Mouse (Mus musculus) embryo, embryonic 10 days (tissue): Measurements from ENCODE around the gene Csrnp2.

Experiments used
- DNase-seq: peaks from one replicate; pipeline ENCODE4 v3.0.0-alpha.2; 2015; ENCODE audit warnings: low spot score

Csrnp2 gene

DNA sequence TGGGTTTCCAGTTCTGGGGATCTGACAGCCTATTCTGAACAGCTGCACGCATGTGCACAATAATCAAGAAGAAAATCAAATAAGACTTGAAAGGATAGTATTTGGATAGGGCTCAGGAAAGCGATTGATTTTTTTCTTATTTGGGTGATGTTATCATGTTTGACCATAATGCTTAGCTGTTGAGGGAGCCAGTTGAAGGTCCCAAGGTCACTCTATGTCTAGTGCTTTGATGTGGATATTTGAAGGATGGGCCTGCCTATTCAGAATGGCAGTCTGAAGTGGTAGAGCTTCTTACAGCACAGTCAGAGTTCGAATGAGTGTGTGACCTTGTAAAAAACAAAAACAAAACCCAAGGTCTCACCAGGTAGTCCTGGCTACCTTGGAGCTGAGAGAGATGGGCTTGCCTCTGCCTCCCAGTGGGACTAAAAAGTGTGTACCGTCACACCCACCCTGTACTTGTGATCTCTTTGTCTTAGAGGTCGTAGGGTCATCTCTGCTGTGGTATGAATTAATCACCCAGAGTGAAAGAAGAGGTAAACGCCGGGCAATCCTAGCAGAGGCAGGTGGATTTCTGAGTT is 21.3 kb downstream of the Csrnp2 start:
- no peak for DNase-seq

GRCm38 (mm10) chr15:100470037-100470436 is 25.3 kb downstream of the Csrnp2 start:
- no peak for DNase-seq

GRCm38 (mm10) chr15:100469189-100469545 is 26.1 kb downstream of the Csrnp2 start:
- DNase-seq, result peak; percentile 32

- peak; percentile 91 for DNase-seq
Measured at GRCm38 (mm10) chr15:100468295-100469188, 26.7 kb downstream of the Csrnp2 start, which contains the start of gene Letmd1. Gene Letmd1, plus strand, starts transcription at chr15:100469023.

DNA sequence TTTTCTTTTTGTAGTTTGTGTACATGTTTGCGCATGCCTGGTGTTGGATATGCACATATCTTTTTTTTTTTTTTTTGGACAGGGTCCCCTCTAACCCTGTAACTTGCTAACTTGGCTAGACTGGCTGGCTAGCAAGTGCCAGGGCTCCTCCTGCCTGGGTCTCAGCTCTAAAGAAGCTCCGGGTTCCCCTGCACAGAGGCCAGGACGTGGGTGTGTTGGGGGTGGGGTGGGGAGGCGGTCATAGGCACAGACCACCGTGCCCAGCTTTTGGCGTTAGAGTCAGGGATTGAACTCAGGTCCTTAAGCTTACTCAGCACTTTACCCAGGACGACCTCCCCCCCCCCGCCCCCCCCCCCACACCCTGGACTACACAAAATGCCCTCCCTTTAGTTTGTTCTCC is 27.6 kb downstream of the Csrnp2 start:
- no peak for DNase-seq

DNA sequence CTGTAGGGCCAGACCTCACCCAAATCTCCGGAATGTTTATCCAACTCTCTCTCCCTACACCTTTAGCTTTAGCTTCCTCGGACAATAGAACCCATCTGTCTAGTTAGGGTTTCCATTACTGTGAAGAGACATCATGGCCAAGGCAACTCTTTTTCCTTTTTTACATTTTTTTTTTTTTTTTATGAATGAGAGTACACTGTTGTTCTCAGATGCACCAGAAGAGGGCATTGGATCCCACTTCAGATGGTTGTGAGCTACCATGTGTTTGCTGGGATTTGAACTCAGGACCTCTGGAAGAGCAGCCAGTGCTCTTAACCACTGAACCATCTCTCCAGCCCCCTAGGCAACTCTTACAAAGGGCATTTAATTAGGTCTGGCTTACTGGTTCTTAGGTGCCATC is 29.9 kb downstream of the Csrnp2 start:
- DNase-seq, result no peak

GRCm38 (mm10) chr15:100463712-100464111 is 31.6 kb downstream of the Csrnp2 start:
- DNase-seq, result peak; percentile 50

DNA sequence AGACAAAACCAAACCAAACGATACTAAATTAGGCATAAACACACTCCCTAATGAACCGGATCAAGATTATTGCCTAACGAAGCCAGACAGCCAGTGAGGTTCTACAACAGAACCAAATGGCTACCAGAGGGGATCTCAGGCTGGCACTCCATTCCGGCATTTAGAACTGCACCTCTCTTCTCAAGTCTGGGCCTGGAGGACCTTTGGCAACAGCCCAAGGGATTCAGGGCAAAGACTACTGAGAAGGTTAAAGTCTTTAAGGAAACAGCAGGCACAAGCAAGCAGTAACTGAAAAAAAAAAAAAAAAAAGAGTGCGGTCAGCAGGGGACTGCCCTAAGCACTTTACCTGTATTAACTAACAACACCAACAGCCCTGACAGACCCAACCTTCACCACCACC is 33.2 kb downstream of the Csrnp2 start:
- DNase-seq, result no peak

DNA sequence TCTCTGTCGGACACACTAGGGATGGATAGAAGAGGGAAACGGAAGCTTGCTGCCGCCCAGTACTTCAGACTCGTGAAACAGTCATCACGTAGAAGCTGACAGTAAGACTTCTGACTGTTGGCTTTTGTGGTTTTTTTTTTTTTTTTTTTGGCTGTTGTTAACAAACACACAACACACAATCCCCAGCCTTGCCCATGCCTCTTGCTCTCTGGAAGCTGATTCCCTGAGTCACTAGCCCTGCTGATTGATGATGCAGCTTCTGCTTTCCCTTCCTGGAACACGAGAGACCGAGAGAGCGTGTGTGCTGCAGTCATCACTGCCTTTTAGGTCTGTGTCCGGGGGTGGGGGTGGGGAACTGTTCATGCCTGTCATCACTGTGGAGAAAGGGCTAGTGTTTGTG is 33.6 kb downstream of the Csrnp2 start:
- no peak for DNase-seq

- DNase-seq, result peak; percentile 67
Measured at GRCm38 (mm10) chr15:100460942-100461341, 34.3 kb downstream of the Csrnp2 start.

GRCm38 (mm10) chr15:100458055-100458454 is 37.2 kb downstream of the Csrnp2 start:
- DNase-seq, result peak; percentile 85

DNA sequence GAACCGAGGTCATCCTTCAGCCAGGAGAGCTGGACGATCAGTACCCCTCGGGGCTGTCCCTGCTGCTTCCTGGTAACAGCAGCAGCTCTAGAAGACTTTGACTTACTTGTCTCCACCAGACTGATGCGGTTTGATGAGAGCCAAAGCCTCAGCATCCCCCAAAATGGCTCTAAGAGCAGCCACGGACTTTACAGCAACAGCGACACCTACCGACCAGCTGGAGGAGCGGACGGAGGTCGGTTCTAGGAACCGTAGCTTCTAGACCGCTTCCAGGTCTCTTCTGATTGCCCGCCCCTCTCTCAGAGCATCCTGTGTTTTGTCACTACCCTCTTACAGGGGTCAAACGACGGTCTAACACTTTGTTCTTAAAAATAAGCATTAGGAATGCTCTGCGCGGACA is 37.9 kb downstream of the Csrnp2 start:
- DNase-seq, result peak; percentile 95

- no peak for DNase-seq
Measured at GRCm38 (mm10) chr15:100456356-100456991, 38.8 kb downstream of the Csrnp2 start.

DNA sequence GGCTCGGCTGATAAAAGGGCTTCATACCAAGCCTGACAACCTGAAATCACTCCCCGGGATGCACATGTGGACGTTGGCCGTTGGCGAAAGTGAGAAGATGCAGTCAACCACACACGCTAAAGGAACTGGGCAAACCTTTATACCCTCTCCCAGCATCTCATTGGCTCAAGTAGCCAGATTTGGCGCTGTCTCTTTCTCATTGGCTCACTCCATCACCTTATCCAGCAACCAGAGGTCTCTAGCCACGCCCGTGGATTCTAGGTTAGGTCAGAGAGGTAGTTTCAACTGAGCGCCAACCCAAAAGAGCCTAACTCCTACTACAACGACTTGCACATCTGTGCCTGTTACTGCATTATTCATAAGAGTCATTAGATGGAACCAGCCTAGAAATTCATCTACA is 42.8 kb downstream of the Csrnp2 start:
- no peak for DNase-seq

GRCm38 (mm10) chr15:100451245-100451644 is 44.0 kb downstream of the Csrnp2 start:
- DNase-seq, result no peak

- no peak for DNase-seq
Measured at GRCm38 (mm10) chr15:100449495-100449894, 45.8 kb downstream of the Csrnp2 start.

DNA sequence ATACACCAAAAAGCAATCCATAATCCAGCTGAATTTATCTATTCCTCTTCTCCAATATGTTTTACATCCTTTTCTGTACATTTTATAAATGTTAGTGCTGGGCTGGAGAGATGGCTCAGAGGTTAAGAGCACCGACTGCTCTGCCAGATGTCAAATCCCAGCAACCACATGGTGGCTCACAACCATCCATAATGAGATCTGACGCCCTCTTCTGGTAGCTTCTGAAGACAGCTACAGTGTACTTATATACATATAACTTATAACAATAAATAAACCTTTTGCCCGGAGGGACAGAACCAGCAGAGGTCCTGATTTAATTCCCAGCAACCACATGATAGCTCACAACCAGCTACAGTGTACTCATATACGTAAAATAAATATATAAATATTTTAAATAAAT is 46.7 kb downstream of the Csrnp2 start:
- DNase-seq, result no peak

GRCm38 (mm10) chr15:100446887-100447286 is 48.4 kb downstream of the Csrnp2 start:
- no peak for DNase-seq

DNA sequence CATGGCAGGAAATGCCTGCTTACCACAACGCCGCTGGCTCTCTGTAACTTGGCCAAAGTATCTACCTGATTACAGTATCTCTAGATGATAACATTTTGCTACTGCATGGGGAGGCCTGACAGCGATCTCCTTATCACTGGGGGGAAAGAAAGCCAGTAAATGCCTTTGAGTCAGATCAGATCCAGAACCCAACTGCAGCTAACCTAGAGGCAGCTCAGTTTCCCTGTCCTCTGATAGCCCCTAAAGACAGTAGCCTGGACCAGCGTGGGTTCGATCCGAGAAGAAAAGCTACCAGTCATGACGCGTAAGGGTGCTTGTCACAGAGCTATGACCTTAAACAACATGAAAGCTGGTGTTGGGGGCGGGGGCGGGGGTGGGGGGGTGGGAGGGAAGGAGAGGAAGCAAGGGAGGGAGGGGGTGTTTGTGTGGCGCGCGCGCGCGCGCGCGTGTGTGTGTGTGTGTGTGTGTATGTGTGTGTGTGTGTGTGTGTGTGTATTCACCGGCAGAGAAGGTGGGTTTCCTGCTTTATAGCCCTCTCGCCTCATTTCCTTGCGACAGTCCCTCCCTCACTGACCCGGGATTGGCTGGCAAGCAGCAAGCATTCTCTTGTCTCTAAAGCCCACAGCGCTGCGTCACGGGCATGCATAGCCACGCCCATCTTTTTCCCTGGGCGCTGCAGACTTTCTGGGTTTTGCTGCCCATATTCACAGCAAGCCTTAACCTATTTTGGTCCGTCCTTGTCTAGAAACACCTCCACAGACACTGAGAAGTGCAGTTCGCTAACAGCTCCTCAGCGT is 52.0 kb downstream of the Csrnp2 start:
- DNase-seq, result peak; percentile 97

DNA sequence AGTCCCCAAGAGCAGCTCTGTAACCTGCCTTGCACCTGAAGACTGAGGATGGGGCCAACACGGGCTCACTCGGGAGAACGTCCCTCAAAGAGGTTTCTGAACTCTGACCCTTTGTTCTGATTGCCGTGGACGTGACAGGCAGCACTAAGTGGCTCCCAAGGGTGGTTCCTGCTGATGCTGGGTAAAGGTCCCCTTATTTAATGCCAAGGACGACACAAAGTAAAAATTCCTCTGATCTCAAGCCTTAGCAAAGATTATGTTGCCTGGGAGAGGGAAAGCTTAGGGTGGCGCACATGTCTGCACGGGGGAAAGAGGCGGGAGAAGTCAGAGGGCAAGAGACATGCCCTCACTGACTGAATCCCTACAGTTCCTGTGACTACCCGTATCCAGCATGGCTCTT is 58.8 kb downstream of the Csrnp2 start:
- no peak for DNase-seq

- DNase-seq, result no peak
Measured at GRCm38 (mm10) chr15:100436112-100436511, 59.2 kb downstream of the Csrnp2 start.

DNA sequence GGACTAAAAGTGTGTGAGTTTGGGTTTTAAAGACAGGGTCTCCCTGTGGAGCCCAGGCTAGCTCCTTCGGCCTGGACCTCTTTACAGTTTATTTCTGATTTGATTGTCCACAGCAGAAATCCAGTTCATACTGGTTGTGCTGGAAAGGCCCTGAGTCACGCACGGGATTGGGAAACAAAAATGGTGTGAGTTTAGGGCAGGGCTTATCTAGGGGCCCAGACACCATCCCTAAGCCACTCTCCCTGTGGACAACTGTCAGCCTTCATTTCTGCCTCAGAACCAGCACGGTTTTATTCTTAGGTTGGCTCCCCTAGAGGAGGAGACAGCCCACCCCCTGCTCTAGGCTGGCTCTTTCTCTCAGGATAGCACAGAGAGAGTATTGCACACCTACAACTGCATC is 62.1 kb downstream of the Csrnp2 start:
- DNase-seq, result no peak
